Mouse (Mus musculus) embryonic facial prominence, embryonic 12.5 days (tissue): ENCODE measurements around the gene Ffar3. TPM values are rescaled to one million over a fixed set of nuclear protein-coding genes. Genes with fewer than 3 reads are reported as not detected.

ENCODE experiments used
- ATAC-seq: fragments of 200-750 bp; cut with Nextera tagmentation; 2 replicates; pipeline ENCODE4 v1.8.0; 2017; ENCODE audit not compliant: insufficient number of reproducible peaks, insufficient read depth, low FRiP score, low TSS enrichment
- H3K27ac ChIP-seq: fragments of 300-500 bp; sonication (generic); 2 replicates; pipeline ENCODE4 v1.5.1; 2016; ENCODE audit warnings: mild to moderate bottlenecking
- H3K27me3 ChIP-seq: fragments of 300-500 bp; sonication (generic); 2 replicates; pipeline ENCODE4 v1.6.1; 2016; ENCODE audit warnings: mild to moderate bottlenecking, moderate library complexity
- H3K36me3 ChIP-seq: fragments of 300-500 bp; sonication (generic); 2 replicates; pipeline ENCODE4 v1.6.1; 2016; ENCODE audit warnings: mild to moderate bottlenecking
- H3K4me1 ChIP-seq: fragments of 300-500 bp; sonication (generic); 2 replicates; pipeline ENCODE4 v1.6.1; 2016
- H3K4me2 ChIP-seq: fragments of 300-500 bp; sonication (generic); replicated peaks from 2 replicates; pipeline ENCODE4 v1.6.1; 2016; ENCODE audit warnings: mild to moderate bottlenecking, moderate library complexity
- H3K4me3 ChIP-seq: fragments of 300-500 bp; sonication (generic); 2 replicates; pipeline ENCODE4 v1.5.1; 2016; ENCODE audit warnings: mild to moderate bottlenecking
- H3K9ac ChIP-seq: fragments of 300-500 bp; sonication (generic); 2 replicates; pipeline ENCODE4 v1.6.1; 2016; ENCODE audit warnings: mild to moderate bottlenecking, moderate library complexity
- H3K9me3 ChIP-seq: fragments of 300-500 bp; sonication (generic); 2 replicates; pipeline ENCODE4 v1.6.1; 2016; ENCODE audit warnings: mild to moderate bottlenecking, moderate library complexity
- WGBS: fragments of 180-500 bp; shearing (Covaris S2); methylation state at CpG from one replicate; pipeline ENCODE4 v1.1.7; 2016; 5-methylcytosine and 5-hydroxymethylcytosine counted together
- polyA plus RNA-seq: library from polyadenylated mRNA; unstranded; fragments of >200 nt; fragmentation: Nextera tagmentation; extraction: Ambion mirVana; gene quantifications from 2 replicates; pipeline ENCODE4 v1.2.1, GENCODE M21; 2016

Gene Ffar3
- 0.13 TPM in 1 of 2 replicates, not detected in the other for polyA plus RNA-seq

GRCm38 (mm10) chr7:30856078-30856477, at the start of gene Ffar3:
Gene Ffar3 (minus strand): TSS chr7:30856178.
- H3K9me3 ChIP-seq = no peaks in the 10 kb centered on the region
- no peak within 1 kb of the TSS for H3K9ac ChIP-seq
- no peaks in the 10 kb centered on the region for H3K4me1 ChIP-seq
- 83% methylated on average over 6 of the region's 6 CpGs for WGBS
- no peak within 1 kb of the TSS for H3K4me2 ChIP-seq
- no peak for ATAC-seq
- H3K36me3 ChIP-seq = no peaks in the 10 kb centered on the region
- H3K4me3 ChIP-seq = no peak within 1 kb of the TSS
- H3K27ac ChIP-seq = no peak within 1 kb of the TSS
- H3K27me3 ChIP-seq = 0 out of 2 replicates have a peak, but pooled peaks cover 11% of the 10 kb centered on the region

GRCm38 (mm10) chr7:30904042-30904441, 48.1 kb upstream of the Ffar3 start:
- 50% methylated on average over 4 of the region's 4 CpGs for WGBS
- H3K4me2 ChIP-seq = no peak overlapping the region
- peaks cover 4% of the 10 kb centered on the region; the same call in 1 of the 2 replicates for H3K27me3 ChIP-seq
- no peak overlapping the region for H3K4me3 ChIP-seq
- no peaks in the 10 kb centered on the region for H3K36me3 ChIP-seq
- H3K9ac ChIP-seq = no peak overlapping the region
- no peak for ATAC-seq
- peaks cover 9% of the 10 kb centered on the region; the same call in 1 of the 2 replicates for H3K4me1 ChIP-seq
- H3K27ac ChIP-seq = no peak overlapping the region
- H3K9me3 ChIP-seq = no peaks in the 10 kb centered on the region

- H3K9ac ChIP-seq = no peak overlapping the region
- H3K36me3 ChIP-seq = no peaks in the 10 kb centered on the region
- no peak overlapping the region for H3K4me3 ChIP-seq
- no peaks in the 10 kb centered on the region for H3K9me3 ChIP-seq
- H3K27me3 ChIP-seq = no peaks in the 10 kb centered on the region
- no peak for ATAC-seq
- WGBS = 88% methylated on average over 3 of the region's 3 CpGs
- no peaks in the 10 kb centered on the region for H3K4me1 ChIP-seq
- H3K27ac ChIP-seq = no peak overlapping the region
- H3K4me2 ChIP-seq = no peak overlapping the region
Measured at GRCm38 (mm10) chr7:30895217-30895616, 39.2 kb upstream of the Ffar3 start.

- Histone ChIP-seq H3K27ac (no peak overlapping the region), H3K27me3 (no peaks in the 10 kb centered on the region), H3K9me3 (no peaks in the 10 kb centered on the region), H3K36me3 (no peaks in the 10 kb centered on the region), H3K4me2 (no peak overlapping the region), H3K4me1 (no peaks in the 10 kb centered on the region), H3K9ac (no peak overlapping the region), H3K4me3 (no peak overlapping the region)
- WGBS = 53% methylated on average over 3 of the region's 3 CpGs
- no peak for ATAC-seq
Measured at GRCm38 (mm10) chr7:30892515-30892914, 36.5 kb upstream of the Ffar3 start.

- H3K9ac ChIP-seq = no peak overlapping the region
- no peaks in the 10 kb centered on the region for H3K27me3 ChIP-seq
- WGBS = 86% methylated on average over 9 of the region's 9 CpGs
- H3K36me3 ChIP-seq = no peaks in the 10 kb centered on the region
- H3K27ac ChIP-seq = no peak overlapping the region
- ATAC-seq = no peak
- no peaks in the 10 kb centered on the region for H3K9me3 ChIP-seq
- no peak overlapping the region for H3K4me2 ChIP-seq
- no peak overlapping the region for H3K4me3 ChIP-seq
- no peaks in the 10 kb centered on the region for H3K4me1 ChIP-seq
Measured at GRCm38 (mm10) chr7:30891746-30892145, 35.8 kb upstream of the Ffar3 start.

GRCm38 (mm10) chr7:30890681-30891080, 34.7 kb upstream of the Ffar3 start:
- Histone ChIP-seq H3K9ac (no peak overlapping the region), H3K27ac (no peak overlapping the region), H3K36me3 (no peaks in the 10 kb centered on the region), H3K4me2 (no peak overlapping the region), H3K4me1 (no peaks in the 10 kb centered on the region), H3K27me3 (no peaks in the 10 kb centered on the region), H3K9me3 (no peaks in the 10 kb centered on the region), H3K4me3 (no peak overlapping the region)
- ATAC-seq = no peak
- WGBS = 73% methylated on average over 2 of the region's 2 CpGs

GRCm38 (mm10) chr7:30888786-30889185, 32.8 kb upstream of the Ffar3 start:
- Histone ChIP-seq H3K27me3 (no peaks in the 10 kb centered on the region), H3K9ac (no peak overlapping the region), H3K4me2 (no peak overlapping the region), H3K4me3 (no peak overlapping the region), H3K9me3 (no peaks in the 10 kb centered on the region), H3K36me3 (no peaks in the 10 kb centered on the region), H3K4me1 (no peaks in the 10 kb centered on the region), H3K27ac (no peak overlapping the region)
- no peak for ATAC-seq
- 81% methylated on average over 7 of the region's 7 CpGs for WGBS

GRCm38 (mm10) chr7:30887568-30888188, 31.7 kb upstream of the Ffar3 start:
- ATAC-seq = no peak
- Histone ChIP-seq H3K9ac (no peak overlapping the region), H3K27ac (no peak overlapping the region), H3K4me2 (no peak overlapping the region), H3K36me3 (no peaks in the 10 kb centered on the region), H3K4me1 (no peaks in the 10 kb centered on the region), H3K4me3 (no peak overlapping the region), H3K9me3 (no peaks in the 10 kb centered on the region), H3K27me3 (no peaks in the 10 kb centered on the region)
- WGBS = 82% methylated on average over 14 of the region's 14 CpGs

- H3K4me1 ChIP-seq = no peaks in the 10 kb centered on the region
- ATAC-seq = no peak
- H3K9me3 ChIP-seq = no peaks in the 10 kb centered on the region
- H3K4me2 ChIP-seq = no peak overlapping the region
- H3K4me3 ChIP-seq = no peak overlapping the region
- H3K27ac ChIP-seq = no peak overlapping the region
- H3K27me3 ChIP-seq = no peaks in the 10 kb centered on the region
- H3K9ac ChIP-seq = no peak overlapping the region
- WGBS = 85% methylated on average over 4 of the region's 4 CpGs
- no peaks in the 10 kb centered on the region for H3K36me3 ChIP-seq
Measured at GRCm38 (mm10) chr7:30886852-30887251, 30.9 kb upstream of the Ffar3 start.

GRCm38 (mm10) chr7:30884047-30884446, 28.1 kb upstream of the Ffar3 start:
- Histone ChIP-seq H3K36me3 (no peaks in the 10 kb centered on the region), H3K9ac (no peak overlapping the region), H3K4me1 (no peaks in the 10 kb centered on the region), H3K4me2 (no peak overlapping the region), H3K9me3 (no peaks in the 10 kb centered on the region), H3K27me3 (no peaks in the 10 kb centered on the region), H3K4me3 (no peak overlapping the region), H3K27ac (no peak overlapping the region)
- ATAC-seq = no peak

GRCm38 (mm10) chr7:30881367-30881766, 25.4 kb upstream of the Ffar3 start:
- Histone ChIP-seq H3K36me3 (no peaks in the 10 kb centered on the region), H3K9ac (no peak overlapping the region), H3K4me3 (no peak overlapping the region), H3K9me3 (no peaks in the 10 kb centered on the region), H3K27me3 (no peaks in the 10 kb centered on the region), H3K4me2 (no peak overlapping the region), H3K27ac (no peak overlapping the region), H3K4me1 (no peaks in the 10 kb centered on the region)
- no peak for ATAC-seq
- 78% methylated on average over 3 of the region's 3 CpGs for WGBS

GRCm38 (mm10) chr7:30880176-30880575, 24.2 kb upstream of the Ffar3 start, which contains the start of gene Cd22:
Gene Cd22 (minus strand): TSS chr7:30880342.
- no peaks in the 10 kb centered on the region for H3K4me1 ChIP-seq
- ATAC-seq = no peak

More at GRCm38 (mm10) chr7:30880176-30880575, 24.2 kb upstream of the Ffar3 start, which contains the start of gene Cd22:
- no peaks in the 10 kb centered on the region for H3K36me3 ChIP-seq
- H3K9me3 ChIP-seq = no peaks in the 10 kb centered on the region
- no peak within 1 kb of the TSS for H3K4me3 ChIP-seq
- 63% methylated on average over 7 of the region's 7 CpGs for WGBS
- no peaks in the 10 kb centered on the region for H3K27me3 ChIP-seq
- H3K9ac ChIP-seq = no peak within 1 kb of the TSS
- H3K27ac ChIP-seq = no peak within 1 kb of the TSS
- H3K4me2 ChIP-seq = no peak within 1 kb of the TSS
